Mouse (Mus musculus) hindbrain, embryonic 12.5 days (tissue): ENCODE results near the gene Nsf. TPM values are rescaled to one million over a fixed set of nuclear protein-coding genes. Genes with fewer than 3 reads are reported as not detected.

Experiments
- ATAC-seq: fragments of 200-750 bp; cut with Nextera tagmentation; 2 replicates; pipeline ENCODE4 v1.8.0; 2017; ENCODE audit warnings: moderate TSS enrichment; ENCODE audit not compliant: low FRiP score
- H3K27ac ChIP-seq: fragments of 300-500 bp; sonication (generic); 2 replicates; pipeline ENCODE4 v1.5.1; 2016; ENCODE audit warnings: mild to moderate bottlenecking
- H3K27me3 ChIP-seq: fragments of 300-500 bp; sonication (generic); 2 replicates; pipeline ENCODE4 v1.6.1; 2016; ENCODE audit warnings: mild to moderate bottlenecking
- H3K36me3 ChIP-seq: fragments of 300-500 bp; sonication (generic); 2 replicates; pipeline ENCODE4 v1.6.1; 2016; ENCODE audit warnings: mild to moderate bottlenecking
- H3K4me1 ChIP-seq: fragments of 300-500 bp; sonication (generic); 2 replicates; pipeline ENCODE4 v1.6.1; 2016
- H3K4me2 ChIP-seq: fragments of 300-500 bp; sonication (generic); replicated peaks from 2 replicates; pipeline ENCODE4 v1.6.1; 2016; ENCODE audit warnings: mild to moderate bottlenecking
- H3K4me3 ChIP-seq: fragments of 300-500 bp; sonication (generic); 2 replicates; pipeline ENCODE4 v1.5.1; 2016; ENCODE audit warnings: mild to moderate bottlenecking
- H3K9ac ChIP-seq: fragments of 300-500 bp; sonication (generic); 2 replicates; pipeline ENCODE4 v1.6.1; 2016; ENCODE audit warnings: mild to moderate bottlenecking, moderate library complexity
- H3K9me3 ChIP-seq: fragments of 300-500 bp; sonication (generic); replicated peaks from 2 replicates; pipeline ENCODE4 v1.6.1; 2016; ENCODE audit warnings: mild to moderate bottlenecking
- WGBS: fragments of 180-500 bp; shearing (Covaris S2); methylation state at CpG from one replicate; pipeline ENCODE4 v1.1.7; 2016; 5-methylcytosine and 5-hydroxymethylcytosine counted together
- polyA plus RNA-seq: library from polyadenylated mRNA; unstranded; fragments of >200 nt; fragmentation: Nextera tagmentation; extraction: Ambion mirVana; gene quantifications from 2 replicates; pipeline ENCODE4 v1.2.1, GENCODE M21; 2016

The Nsf gene
- polyA plus RNA-seq, 1 experiment from 2014 or later = 81.7 TPM

GRCm38 (mm10) chr11:103773387-103774227 is 180.2 kb downstream of the Nsf start, which contains the start of gene Wnt3:
Gene Wnt3 (plus strand): TSS chr11:103774150.
- H3K4me3 ChIP-seq = peak within 1 kb of the TSS; percentile 46
- H3K9ac ChIP-seq = peak within 1 kb of the TSS; percentile 63
- peaks cover 89% of the 10 kb centered on the region for H3K27me3 ChIP-seq
- no peaks in the 10 kb centered on the region for H3K9me3 ChIP-seq
- H3K4me2 ChIP-seq = peak within 1 kb of the TSS; percentile 75
- peak; percentile 60 for ATAC-seq
- no peak within 1 kb of the TSS; the same call in 1 of the 2 replicates for H3K27ac ChIP-seq
- no peaks in the 10 kb centered on the region for H3K36me3 ChIP-seq
- WGBS = under 1% methylated on average over 60 of the region's 60 CpGs
- peaks cover 50% of the 10 kb centered on the region for H3K4me1 ChIP-seq

DNA sequence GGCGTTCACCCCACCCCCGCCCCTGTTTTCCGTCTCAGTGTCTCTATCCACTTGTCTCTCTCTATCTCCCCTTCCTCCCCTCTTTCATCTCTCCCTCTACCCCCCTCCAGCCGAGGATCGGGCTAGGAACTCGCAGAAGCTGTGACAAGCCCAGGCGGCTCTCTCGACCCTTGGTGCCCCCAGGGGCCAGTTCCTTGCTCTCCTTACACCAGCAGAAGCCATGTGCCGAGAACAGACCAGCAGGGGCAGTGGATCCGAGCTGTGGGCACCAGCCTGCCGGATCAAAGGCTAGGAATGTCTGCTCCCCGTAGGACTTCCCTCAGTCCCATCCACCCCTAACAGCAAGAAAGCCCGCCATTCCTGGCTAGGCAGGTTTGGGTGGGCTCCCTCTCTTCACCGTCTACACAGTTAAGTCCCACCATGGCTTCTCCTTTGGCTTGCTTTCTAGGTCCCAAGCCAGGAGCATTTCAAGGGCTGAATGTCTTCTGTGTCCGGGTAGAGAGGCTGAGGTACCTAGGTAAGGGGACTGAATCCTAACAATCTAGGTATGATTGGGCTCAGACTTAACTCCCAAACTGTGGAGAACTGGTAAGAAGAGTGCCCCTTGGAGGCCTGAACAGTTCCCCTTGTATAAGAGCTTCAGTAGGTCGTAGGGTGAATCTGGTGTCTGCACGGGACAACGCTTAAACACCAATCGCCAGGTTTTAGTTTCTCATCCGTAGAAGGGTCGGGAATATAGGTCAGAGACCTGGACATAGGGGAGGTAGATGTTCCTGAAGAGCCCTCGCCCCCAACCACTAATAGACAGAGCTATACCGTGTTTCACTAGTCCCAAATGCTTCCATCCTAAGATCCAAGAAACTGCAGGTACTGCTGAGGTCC is 181.1 kb downstream of the Nsf start:
- no peak for ATAC-seq
- peak overlapping the region; percentile 46 for H3K4me3 ChIP-seq

More for the DNA sequence above, 181.1 kb downstream of the Nsf start:
- Histone ChIP-seq H3K27me3 (peaks cover 94% of the 10 kb centered on the region), H3K4me1 (peaks cover 50% of the 10 kb centered on the region), H3K9me3 (no peaks in the 10 kb centered on the region), H3K4me2 (peak overlapping the region; percentile 75), H3K27ac (no peak overlapping the region), H3K36me3 (no peaks in the 10 kb centered on the region), H3K9ac (peak overlapping the region; percentile 61)
- WGBS = 1% methylated on average over 23 of the region's 23 CpGs

Other genes starting within 250 kb of the Nsf start
- gene Wnt9b, start 204.2 kb downstream of the Nsf start, polyA plus RNA-seq = 0.77 and 0.88 TPM in 2 replicates
- 8.0 and 8.7 TPM in 2 replicates for gene Wnt3, start 179.9 kb downstream of the Nsf start, polyA plus RNA-seq
- gene Arf2, start 12.7 kb upstream of the Nsf start, polyA plus RNA-seq = 140 and 145 TPM in 2 replicates
- 1.8 and 2.9 TPM in 2 replicates for gene Crhr1, start 178.8 kb upstream of the Nsf start, polyA plus RNA-seq
- not detected in 2 replicates for gene Sppl2c, start 232.3 kb upstream of the Nsf start, polyA plus RNA-seq